Mouse (Mus musculus) thymus, adult 18-20 months (tissue): ENCODE results near the gene Plaur.
"Not testable (repeated sequence)": the region's sequence is repeated elsewhere in the genome, so short reads cannot be mapped to it uniquely, and the experiment has no call there.

Source experiments
- DNase-seq, 2 experiments: peaks; one replicate each; pipeline ENCODE4 v3.0.0; 2022; ENCODE audit warnings: mixed read lengths in 2 of 2

Gene Plaur

GRCm38 (mm10) chr7:24517077-24517476 is 54.8 kb downstream of the Plaur start:
- DNase-seq: no peak

- DNase-seq: no peak
Measured at GRCm38 (mm10) chr7:24517654-24518053, 55.4 kb downstream of the Plaur start.

GRCm38 (mm10) chr7:24519130-24519529 is 56.8 kb downstream of the Plaur start:
- no peak for DNase-seq

GRCm38 (mm10) chr7:24520054-24520453 is 57.8 kb downstream of the Plaur start:
- DNase-seq: not testable (repeated sequence)

GRCm38 (mm10) chr7:24522805-24523204 is 60.5 kb downstream of the Plaur start:
- no peak for DNase-seq

DNA sequence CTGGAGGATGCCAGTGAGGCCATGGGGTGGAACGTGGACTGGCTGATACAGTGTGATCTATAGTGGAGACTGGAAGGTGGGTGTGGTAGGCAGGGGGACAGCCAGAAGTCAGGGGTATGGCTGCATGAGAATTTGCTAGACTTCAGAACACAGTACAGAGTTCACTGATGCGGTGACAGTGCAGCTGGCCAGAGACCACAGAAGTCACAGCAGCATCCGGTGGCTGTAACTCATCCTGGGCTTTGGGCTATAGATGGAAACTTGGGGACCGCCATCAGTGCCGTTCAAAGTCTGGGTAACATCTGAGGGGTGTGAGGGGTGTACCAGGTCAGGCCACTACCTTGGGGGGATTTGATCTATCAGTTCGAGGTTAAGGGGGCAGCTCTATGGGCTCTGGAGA is 61.4 kb downstream of the Plaur start:
- DNase-seq: no peak

DNA sequence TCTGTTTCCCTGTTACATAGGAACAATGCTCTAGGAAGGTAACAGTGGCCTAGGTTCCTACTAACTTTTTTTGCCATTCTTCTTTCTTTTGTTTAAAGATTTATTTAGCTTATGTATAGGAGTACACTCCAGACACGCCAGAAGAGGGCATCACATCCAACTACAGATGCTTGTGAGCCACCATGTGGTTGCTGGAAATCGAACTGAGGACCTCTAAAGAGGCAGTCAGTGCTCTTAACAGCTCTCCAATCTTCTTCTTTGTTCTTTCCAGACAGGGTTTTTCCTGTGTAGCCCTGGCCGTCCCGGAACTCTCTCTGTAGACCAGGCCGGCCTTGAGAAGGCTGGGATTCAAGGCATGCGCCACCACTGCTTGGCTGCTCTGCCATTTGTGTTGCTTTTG is 62.7 kb downstream of the Plaur start:
- DNase-seq: no peak
